Mouse (Mus musculus): ENCODE data around the gene Sod3.

Sod3 gene

GRCm38 (mm10) chr5:52375847-52376246 is 12.3 kb downstream of the Sod3 start:
- no peak for DNase-seq (ENCODE audit: low read depth, low spot score)

GRCm38 (mm10) chr5:52382837-52383236 is 19.2 kb downstream of the Sod3 start:
- no peak for DNase-seq (ENCODE audit: low read depth, low spot score)

GRCm38 (mm10) chr5:52383748-52384147 is 20.2 kb downstream of the Sod3 start:
- DNase-seq (ENCODE audit: low read depth, low spot score), result no peak

GRCm38 (mm10) chr5:52386016-52386415 is 22.4 kb downstream of the Sod3 start:
- no peak for DNase-seq (ENCODE audit: low read depth, low spot score)

- DNase-seq (ENCODE audit: low read depth, low spot score), result no peak
Observed at GRCm38 (mm10) chr5:52388092-52388749, 24.6 kb downstream of the Sod3 start.

GRCm38 (mm10) chr5:52390381-52390780 is 26.8 kb downstream of the Sod3 start:
- DNase-seq (ENCODE audit: low read depth, low spot score), result no peak

- no peak for DNase-seq (ENCODE audit: low read depth, low spot score)
Observed at GRCm38 (mm10) chr5:52391471-52391870, 27.9 kb downstream of the Sod3 start.

GRCm38 (mm10) chr5:52393756-52394155 is 30.2 kb downstream of the Sod3 start:
- no peak for DNase-seq (ENCODE audit: low read depth, low spot score)

GRCm38 (mm10) chr5:52404373-52404772 is 40.8 kb downstream of the Sod3 start:
- DNase-seq (ENCODE audit: low read depth, low spot score), result no peak

- DNase-seq (ENCODE audit: low read depth, low spot score), result no peak
Observed at GRCm38 (mm10) chr5:52408668-52409315, 45.2 kb downstream of the Sod3 start.

GRCm38 (mm10) chr5:52410197-52410596 is 46.6 kb downstream of the Sod3 start:
- DNase-seq (ENCODE audit: low read depth, low spot score), result no peak

GRCm38 (mm10) chr5:52411567-52411966 is 48.0 kb downstream of the Sod3 start:
- no peak for DNase-seq (ENCODE audit: low read depth, low spot score)

- DNase-seq (ENCODE audit: low read depth, low spot score), result no peak
Observed at GRCm38 (mm10) chr5:52415193-52415592, 51.6 kb downstream of the Sod3 start.

GRCm38 (mm10) chr5:52415917-52416316 is 52.3 kb downstream of the Sod3 start:
- DNase-seq (ENCODE audit: low read depth, low spot score), result no peak

GRCm38 (mm10) chr5:52416485-52416884 is 52.9 kb downstream of the Sod3 start:
- DNase-seq (ENCODE audit: low read depth, low spot score), result no peak

Data from retina, adult 2 months (tissue).